Mouse (Mus musculus) embryonic facial prominence, embryonic 15.5 days (tissue): ENCODE measurements at regions not wholly inside any gene's neighbourhood (a gene's known extent, or its start where the extent isn't known, plus 50 kb on each side); places are given as distances from the start of the nearest gene placed in this dataset.

ENCODE experiments used
- ATAC-seq: fragments of 200-750 bp; cut with Nextera tagmentation; 2 replicates; pipeline ENCODE4 v1.8.0; 2017; ENCODE audit warnings: low read depth, moderate TSS enrichment; ENCODE audit not compliant: insufficient number of reproducible peaks, low FRiP score, low TSS enrichment
- H3K27ac ChIP-seq: fragments of 300-500 bp; sonication (generic); replicated peaks from 2 replicates; pipeline ENCODE4 v1.5.1; 2015; ENCODE audit warnings: mild to moderate bottlenecking, inconsistent platforms
- H3K27me3 ChIP-seq: fragments of 300-500 bp; sonication (generic); 2 replicates; pipeline ENCODE4 v1.6.1; 2015; ENCODE audit warnings: inconsistent platforms
- H3K36me3 ChIP-seq: fragments of 300-500 bp; sonication (generic); 2 replicates; pipeline ENCODE4 v1.6.1; 2015; ENCODE audit warnings: mild to moderate bottlenecking, inconsistent platforms
- H3K4me1 ChIP-seq: fragments of 300-500 bp; sonication (generic); 2 replicates; pipeline ENCODE4 v1.6.1; 2015; ENCODE audit warnings: inconsistent platforms
- H3K4me2 ChIP-seq: fragments of 300-500 bp; sonication (generic); replicated peaks from 2 replicates; pipeline ENCODE4 v1.6.1; 2015; ENCODE audit warnings: mild to moderate bottlenecking, inconsistent platforms
- H3K4me3 ChIP-seq: fragments of 300-500 bp; sonication (generic); replicated peaks from 2 replicates; pipeline ENCODE4 v1.5.1; 2015; ENCODE audit warnings: mild to moderate bottlenecking, inconsistent platforms
- H3K9ac ChIP-seq: fragments of 300-500 bp; sonication (generic); 2 replicates; pipeline ENCODE4 v1.6.1; 2015; ENCODE audit warnings: inconsistent platforms
- H3K9me3 ChIP-seq: fragments of 300-500 bp; sonication (generic); replicated peaks from 2 replicates; pipeline ENCODE4 v1.6.1; 2016; ENCODE audit warnings: inconsistent platforms
- WGBS: fragments of 180-500 bp; shearing (Covaris S2); methylation state at CpG from one replicate; pipeline ENCODE4 v1.1.7; 2015; 5-methylcytosine and 5-hydroxymethylcytosine counted together

- no peak for ATAC-seq
- Histone ChIP-seq H3K4me1 (no peaks in the 10 kb centered on the region), H3K4me3 (no peak overlapping the region), H3K4me2 (no peak overlapping the region), H3K27me3 (no peaks in the 10 kb centered on the region), H3K9me3 (no peaks in the 10 kb centered on the region), H3K9ac (no peak overlapping the region), H3K27ac (no peak overlapping the region), H3K36me3 (no peaks in the 10 kb centered on the region)
- 79% methylated on average over 2 of the region's 2 CpGs for WGBS
Observed at GRCm38 (mm10) chr11:45446512-45446911, 405.3 kb upstream of the Clint1 start.

- H3K4me1 ChIP-seq: peaks cover 7% of the 10 kb centered on the region; the same call in 1 of the 2 replicates
- H3K36me3 ChIP-seq: no peaks in the 10 kb centered on the region
- WGBS: 75% methylated on average over 5 of the region's 5 CpGs
- no peak overlapping the region for H3K27ac ChIP-seq
- H3K9me3 ChIP-seq: no peaks in the 10 kb centered on the region
- no peak for ATAC-seq
- no peak overlapping the region for H3K4me3 ChIP-seq
- no peak overlapping the region for H3K4me2 ChIP-seq
- no peaks in the 10 kb centered on the region for H3K27me3 ChIP-seq
- no peak overlapping the region for H3K9ac ChIP-seq
Observed at GRCm38 (mm10) chr11:45454234-45454633, 397.6 kb upstream of the Clint1 start.

- no peak for ATAC-seq
- Histone ChIP-seq H3K9ac (no peak overlapping the region), H3K36me3 (no peaks in the 10 kb centered on the region), H3K27me3 (no peaks in the 10 kb centered on the region), H3K4me2 (no peak overlapping the region), H3K9me3 (no peaks in the 10 kb centered on the region), H3K4me1 (peaks cover 7% of the 10 kb centered on the region; the same call in 1 of the 2 replicates), H3K27ac (peak overlapping the region; percentile 39; the same call in 1 of the 2 replicates), H3K4me3 (no peak overlapping the region)
- 64% methylated on average over 3 of the region's 3 CpGs for WGBS
Observed at GRCm38 (mm10) chr11:45454933-45455332, 396.9 kb upstream of the Clint1 start.

GRCm38 (mm10) chr11:45456724-45457123, 395.1 kb upstream of the Clint1 start:
- Histone ChIP-seq H3K27me3 (no peaks in the 10 kb centered on the region), H3K4me1 (peaks cover 7% of the 10 kb centered on the region; the same call in 1 of the 2 replicates), H3K4me3 (no peak overlapping the region), H3K27ac (no peak overlapping the region), H3K9ac (no peak overlapping the region), H3K36me3 (no peaks in the 10 kb centered on the region), H3K9me3 (no peaks in the 10 kb centered on the region), H3K4me2 (no peak overlapping the region)
- no peak for ATAC-seq
- WGBS: 46% methylated on average over 3 of the region's 3 CpGs

GRCm38 (mm10) chr11:45457597-45457996, 394.3 kb upstream of the Clint1 start:
- ATAC-seq: no peak

GRCm38 (mm10) chr11:45460000-45460792, 391.7 kb upstream of the Clint1 start:
- Histone ChIP-seq H3K9ac (no peak overlapping the region), H3K4me1 (peaks cover 3% of the 10 kb centered on the region; the same call in 1 of the 2 replicates), H3K4me3 (no peak overlapping the region), H3K4me2 (no peak overlapping the region), H3K9me3 (no peaks in the 10 kb centered on the region), H3K36me3 (no peaks in the 10 kb centered on the region), H3K27me3 (no peaks in the 10 kb centered on the region), H3K27ac (no peak overlapping the region)
- no peak for ATAC-seq
- 70% methylated on average over 11 of the region's 11 CpGs for WGBS

More at GRCm38 (mm10) chr11:45457597-45457996, 394.3 kb upstream of the Clint1 start:
- no peak overlapping the region for H3K27ac ChIP-seq
- peaks cover 7% of the 10 kb centered on the region; the same call in 1 of the 2 replicates for H3K4me1 ChIP-seq
- 66% methylated on average over 4 of the region's 4 CpGs for WGBS
- no peak overlapping the region for H3K4me3 ChIP-seq
- H3K9ac ChIP-seq: no peak overlapping the region
- no peak overlapping the region for H3K4me2 ChIP-seq
- no peaks in the 10 kb centered on the region for H3K36me3 ChIP-seq
- H3K27me3 ChIP-seq: no peaks in the 10 kb centered on the region
- H3K9me3 ChIP-seq: no peaks in the 10 kb centered on the region

- H3K9ac ChIP-seq: no peak overlapping the region
- 69% methylated on average over 4 of the region's 4 CpGs for WGBS
- ATAC-seq: no peak
- no peak overlapping the region for H3K4me3 ChIP-seq
- H3K36me3 ChIP-seq: no peaks in the 10 kb centered on the region
- no peaks in the 10 kb centered on the region for H3K4me1 ChIP-seq
- H3K9me3 ChIP-seq: no peaks in the 10 kb centered on the region
- H3K4me2 ChIP-seq: no peak overlapping the region
- H3K27me3 ChIP-seq: no peaks in the 10 kb centered on the region
- no peak overlapping the region for H3K27ac ChIP-seq
Observed at GRCm38 (mm10) chr11:45464501-45464900, 387.4 kb upstream of the Clint1 start.

GRCm38 (mm10) chr11:45466350-45466749, 385.5 kb upstream of the Clint1 start:
- no peaks in the 10 kb centered on the region for H3K27me3 ChIP-seq
- WGBS: 64% methylated on average over 3 of the region's 3 CpGs
- no peaks in the 10 kb centered on the region for H3K4me1 ChIP-seq
- H3K4me2 ChIP-seq: no peak overlapping the region
- H3K9ac ChIP-seq: no peak overlapping the region
- no peak overlapping the region for H3K4me3 ChIP-seq
- no peak for ATAC-seq
- H3K36me3 ChIP-seq: no peaks in the 10 kb centered on the region
- no peak overlapping the region for H3K27ac ChIP-seq
- no peaks in the 10 kb centered on the region for H3K9me3 ChIP-seq

- no peak for ATAC-seq
- no peaks in the 10 kb centered on the region for H3K4me1 ChIP-seq
- no peak overlapping the region for H3K9ac ChIP-seq
- no peak overlapping the region for H3K27ac ChIP-seq
- no peaks in the 10 kb centered on the region for H3K36me3 ChIP-seq
- no peak overlapping the region for H3K4me2 ChIP-seq
- no peak overlapping the region for H3K4me3 ChIP-seq
- 52% methylated on average over 5 of the region's 5 CpGs for WGBS
- no peaks in the 10 kb centered on the region for H3K27me3 ChIP-seq
- no peaks in the 10 kb centered on the region for H3K9me3 ChIP-seq
Observed at GRCm38 (mm10) chr11:45472171-45472570, 379.7 kb upstream of the Clint1 start.

- Histone ChIP-seq H3K36me3 (no peaks in the 10 kb centered on the region), H3K27ac (no peak overlapping the region), H3K4me3 (no peak overlapping the region), H3K9me3 (no peaks in the 10 kb centered on the region), H3K9ac (no peak overlapping the region), H3K4me2 (no peak overlapping the region), H3K4me1 (no peaks in the 10 kb centered on the region), H3K27me3 (no peaks in the 10 kb centered on the region)
- 71% methylated on average over 4 of the region's 4 CpGs for WGBS
- no peak for ATAC-seq
Observed at GRCm38 (mm10) chr11:45476917-45477316, 374.9 kb upstream of the Clint1 start.

- Histone ChIP-seq H3K27me3 (no peaks in the 10 kb centered on the region), H3K9me3 (no peaks in the 10 kb centered on the region), H3K36me3 (no peaks in the 10 kb centered on the region), H3K9ac (no peak overlapping the region), H3K4me3 (no peak overlapping the region), H3K27ac (no peak overlapping the region), H3K4me2 (no peak overlapping the region), H3K4me1 (no peaks in the 10 kb centered on the region)
- no peak for ATAC-seq
- WGBS: 83% methylated on average over 4 of the region's 4 CpGs
Observed at GRCm38 (mm10) chr11:45485950-45486349, 365.9 kb upstream of the Clint1 start.
